Mouse (Mus musculus) layer of hippocampus, postnatal 14 days (tissue): Measurements from ENCODE around the gene Zfp799. TPM values are rescaled to one million over a fixed set of nuclear protein-coding genes. Genes with fewer than 3 reads are reported as not detected.
A peak's percentile ranks its signal among the peaks of the same experiment; 100 is the strongest.

ENCODE experiments used
- DNase-seq, 2 experiments: peaks; one replicate each; pipeline ENCODE4 v3.0.0; 2021 to 2022; ENCODE audit warnings: low spot score in 2 of 2, mixed read lengths in 1 of 2
- total RNA-seq, 2 experiments: library from RNA; stranded (reverse); gene quantifications; 2 replicates each; pipeline ENCODE4 v1.2.3; 2021

The Zfp799 gene
- total RNA-seq, 2 experiments from 2014 or later, result 23.0 to 26.0 TPM

DNA sequence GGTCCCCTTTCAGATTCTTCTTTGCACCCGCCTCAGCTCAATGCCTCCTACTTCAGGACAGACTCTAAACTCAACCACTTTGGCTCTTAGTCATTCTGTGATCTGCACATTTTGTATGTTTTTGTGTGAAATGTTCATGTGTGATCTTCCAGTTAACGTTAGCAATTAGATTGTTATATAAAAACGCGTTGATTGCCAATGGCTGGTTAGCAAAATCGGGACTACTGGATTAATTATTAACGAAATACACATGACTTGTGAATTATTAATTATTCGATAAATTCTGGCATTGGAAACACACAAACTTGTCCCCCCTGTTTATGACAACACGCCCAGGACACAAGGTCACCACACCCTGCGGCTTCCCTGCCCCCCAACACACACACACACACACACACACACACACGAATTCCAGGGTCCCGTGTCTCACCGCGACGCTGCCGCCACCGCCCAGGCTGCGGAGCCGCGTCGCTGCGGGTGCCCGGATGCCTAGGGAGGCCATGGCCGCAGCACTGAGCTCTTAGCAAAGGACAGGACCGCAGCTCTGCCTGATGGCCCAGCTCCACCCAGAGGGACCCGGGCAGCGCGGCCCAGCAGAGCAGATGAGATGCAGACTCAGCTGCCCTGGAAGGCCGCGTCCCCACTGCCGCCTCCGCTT is 42.5 kb downstream of the Zfp799 start:
- DNase-seq, result peak in 1 of 2 experiments; percentile 29

DNA sequence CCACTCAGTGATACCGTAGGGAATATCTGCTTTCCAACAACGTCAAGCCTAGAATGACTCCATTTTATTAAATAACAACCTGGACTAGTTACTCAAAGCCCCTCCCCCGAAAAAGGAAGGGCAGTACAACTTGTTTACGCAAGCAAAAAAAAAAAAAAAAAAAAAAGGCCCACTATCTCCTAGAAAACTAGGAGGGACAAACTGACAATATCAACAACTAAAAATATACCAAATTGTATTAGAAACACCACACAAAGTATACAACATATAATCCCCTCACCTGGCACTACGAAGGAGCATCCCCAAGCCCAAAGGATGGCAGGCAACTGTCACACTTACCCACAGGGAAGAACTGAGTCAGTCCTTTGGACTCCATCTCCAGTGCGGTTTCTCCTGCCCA is 43.1 kb downstream of the Zfp799 start:
- no peak for DNase-seq

GRCm38 (mm10) chr17:32785656-32786055 is 44.4 kb downstream of the Zfp799 start:
- DNase-seq, result no peak

DNA sequence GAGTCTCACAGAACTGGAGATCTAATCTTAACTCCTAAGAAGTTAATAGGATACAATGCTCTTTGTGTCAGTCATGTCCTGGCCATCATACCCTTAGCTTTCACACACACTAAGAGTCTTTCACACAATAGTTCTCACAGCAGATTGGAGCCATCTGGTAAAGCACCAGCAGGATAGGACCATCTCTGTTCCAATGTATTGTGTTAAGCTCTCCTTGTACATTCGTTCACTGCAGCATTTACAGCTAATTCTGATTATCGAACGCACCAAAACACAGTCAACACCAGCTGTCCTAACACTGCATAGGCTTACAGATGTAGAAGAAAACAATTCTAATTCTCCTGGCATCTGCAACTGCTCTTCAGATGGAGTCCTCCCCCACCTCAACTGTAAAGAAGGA is 52.5 kb downstream of the Zfp799 start:
- peak; percentile 12 to 62 for DNase-seq

GRCm38 (mm10) chr17:32771213-32771612 is 58.8 kb downstream of the Zfp799 start:
- DNase-seq, result no peak

- no peak for DNase-seq
Observed at GRCm38 (mm10) chr17:32766422-32766821, 63.6 kb downstream of the Zfp799 start.

Other genes with a start within 250 kb of the Zfp799 start
- not detected for gene Cyp4f37, start 209.0 kb downstream of the Zfp799 start, total RNA-seq
- not detected for gene Cyp4f40, start 171.4 kb downstream of the Zfp799 start, total RNA-seq
- 10 to 100 TPM; 10.9 to 12.8 TPM for gene Cyp4f15, start 144.6 kb downstream of the Zfp799 start, total RNA-seq
- gene Zfp871, start 42.0 kb downstream of the Zfp799 start, total RNA-seq, result 10 to 100 TPM; 80.3 to 82.6 TPM
- 10 to 100 TPM in 1 of 2 experiments, 1 to 10 TPM in 1; 7.9 to 10.4 TPM for gene Zfp811, start 20.3 kb downstream of the Zfp799 start, total RNA-seq
- gene Zfp870, start 61.4 kb upstream of the Zfp799 start, total RNA-seq, result 10 to 100 TPM in 1 of 2 experiments, 1 to 10 TPM in 1; 8.9 to 11.1 TPM
- gene Cyp4f14, start 87.1 kb upstream of the Zfp799 start, total RNA-seq, result 1 to 10 TPM; 2.6 to 3.8 TPM
- 10 to 100 TPM; 22.6 to 25.2 TPM for gene Cyp4f13, start 117.1 kb upstream of the Zfp799 start, total RNA-seq
- 1 to 10 TPM; 4.0 to 4.8 TPM for gene Zfp472, start 135.6 kb upstream of the Zfp799 start, total RNA-seq
- gene Zfp952, start 162.9 kb upstream of the Zfp799 start, total RNA-seq, result 10 to 100 TPM; 18.6 to 19.2 TPM
- 10 to 100 TPM; 18.6 to 20.3 TPM for gene Zfp763, start 203.1 kb upstream of the Zfp799 start, total RNA-seq
- not detected for gene 4921501E09Rik, start 237.8 kb upstream of the Zfp799 start, total RNA-seq